Mouse (Mus musculus) C2C12 (cell line): ENCODE data around the gene Ltb. TPM values are rescaled to one million over a fixed set of nuclear protein-coding genes. Genes with fewer than 3 reads are reported as not detected.

Experiments used
- H3K27me3 ChIP-seq: one replicate; pipeline ENCODE4 v1.6.1; 2011; ENCODE audit not compliant: control insufficient read depth, insufficient read depth, insufficient read length
- H3K36me3 ChIP-seq: one replicate; pipeline ENCODE4 v1.6.1; 2011; ENCODE audit not compliant: control insufficient read depth, insufficient read depth
- H3K4me3 ChIP-seq: one replicate; pipeline ENCODE4 v1.5.1; 2011; ENCODE audit warnings: mild to moderate bottlenecking, control low read depth; ENCODE audit not compliant: poor library complexity, insufficient read depth, severe bottlenecking
- H3K79me2 ChIP-seq: one replicate; pipeline ENCODE4 v1.6.1; 2011; ENCODE audit not compliant: control insufficient read depth, insufficient read depth
- H3K79me3 ChIP-seq: one replicate; pipeline ENCODE4 v1.6.1; 2011; ENCODE audit warnings: low read depth, control low read depth
- H3ac ChIP-seq: one replicate; pipeline ENCODE3; 2011; ENCODE audit warnings: low read depth; ENCODE audit not compliant: control insufficient read depth, insufficient read length
- CEBPB ChIP-seq: IDR thresholded peaks from one replicate; pipeline ENCODE4 v1.6.1; 2011; ENCODE audit warnings: low read depth, mild to moderate bottlenecking, control low read depth, moderate library complexity
- CTCF ChIP-seq: IDR thresholded peaks from one replicate; pipeline ENCODE4 v1.5.1; 2011; ENCODE audit not compliant: control insufficient read depth, insufficient read depth, insufficient read length
- FOSL1 ChIP-seq: IDR thresholded peaks from one replicate; pipeline ENCODE4 v1.8.0; 2011; ENCODE audit warnings: mild to moderate bottlenecking, low read length; ENCODE audit not compliant: poor library complexity, insufficient read depth, severe bottlenecking
- MAX ChIP-seq: IDR thresholded peaks from one replicate; pipeline ENCODE4 v1.6.1; 2011; ENCODE audit warnings: mild to moderate bottlenecking, control low read depth
- MYOD1 ChIP-seq: IDR thresholded peaks from one replicate; pipeline ENCODE4 v1.6.1; 2011; ENCODE audit warnings: low read depth; ENCODE audit not compliant: control insufficient read depth, insufficient read length
- MYOG ChIP-seq: IDR thresholded peaks from one replicate; pipeline ENCODE4 v1.6.1; 2011; ENCODE audit not compliant: control insufficient read depth, insufficient read length; ENCODE audit errors: extremely low read depth
- USF1 ChIP-seq: IDR thresholded peaks from one replicate; pipeline ENCODE4 v1.6.1; 2011; ENCODE audit warnings: low read depth, mild to moderate bottlenecking, control low read depth, moderate library complexity
- polyA plus RNA-seq: library from polyadenylated mRNA; unstranded; fragments of >200 nt; fragmentation: generic; extraction: Trizol; gene quantifications from one replicate; pipeline ENCODE4 v1.2.1, GENCODE M21; 2012; ENCODE audit warnings: missing spikeins

Gene Ltb
- polyA plus RNA-seq, 1 experiment = not detected

- no peak within 1 kb of the TSS for H3K4me3 ChIP-seq
- peaks cover 2% of the 10 kb centered on the region for H3K79me3 ChIP-seq
- no peaks in the 10 kb centered on the region for H3K27me3 ChIP-seq
- no peak within 1 kb of the TSS for H3ac ChIP-seq
- H3K79me2 ChIP-seq = peaks cover 6% of the 10 kb centered on the region
- TF ChIP-seq MYOD1 = no peak
- TF ChIP-seq MAX = no peak
- TF ChIP-seq MYOG = no peak
- TF ChIP-seq CTCF = no peak
- TF ChIP-seq CEBPB = no peak
- TF ChIP-seq FOSL1 = no peak
- TF ChIP-seq USF1 = no peak
- peaks cover 20% of the 10 kb centered on the region for H3K36me3 ChIP-seq
Measured at GRCm38 (mm10) chr17:35220156-35220952, 26.1 kb downstream of the Ltb start, which contains the start of gene Gm16181. Gene Gm16181, plus strand, starts transcription at chr17:35220834.

DNA sequence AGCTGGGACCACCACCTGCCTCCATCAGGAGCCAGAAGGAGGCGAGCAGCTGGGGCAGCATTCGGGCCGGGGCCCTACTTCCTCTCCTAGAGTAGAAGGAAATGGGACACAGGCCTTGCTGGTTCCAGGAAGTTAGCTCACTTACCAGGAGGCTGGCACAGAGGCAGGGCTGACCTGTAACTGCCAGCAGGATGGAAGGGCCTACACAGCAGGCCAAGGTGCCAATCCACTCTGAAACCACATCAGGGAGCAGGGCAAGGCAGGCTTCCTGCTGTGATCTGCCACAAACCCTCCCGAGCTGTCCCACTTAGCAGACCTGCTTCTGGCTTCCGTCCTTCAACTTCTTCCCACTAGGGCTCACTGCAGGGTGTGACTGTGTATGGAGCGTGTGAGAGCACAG, 28.1 kb downstream of the Ltb start:
- Histone ChIP-seq H3ac (no peak overlapping the region), H3K4me3 (no peak overlapping the region), H3K36me3 (peaks cover 20% of the 10 kb centered on the region), H3K79me3 (peaks cover 2% of the 10 kb centered on the region), H3K79me2 (peaks cover 20% of the 10 kb centered on the region), H3K27me3 (no peaks in the 10 kb centered on the region)
- no peak for TF ChIP-seq FOSL1
- no peak for TF ChIP-seq MYOG
- no peak for TF ChIP-seq USF1
- TF ChIP-seq CEBPB = no peak
- no peak for TF ChIP-seq MAX
- TF ChIP-seq CTCF = no peak
- no peak for TF ChIP-seq MYOD1

DNA sequence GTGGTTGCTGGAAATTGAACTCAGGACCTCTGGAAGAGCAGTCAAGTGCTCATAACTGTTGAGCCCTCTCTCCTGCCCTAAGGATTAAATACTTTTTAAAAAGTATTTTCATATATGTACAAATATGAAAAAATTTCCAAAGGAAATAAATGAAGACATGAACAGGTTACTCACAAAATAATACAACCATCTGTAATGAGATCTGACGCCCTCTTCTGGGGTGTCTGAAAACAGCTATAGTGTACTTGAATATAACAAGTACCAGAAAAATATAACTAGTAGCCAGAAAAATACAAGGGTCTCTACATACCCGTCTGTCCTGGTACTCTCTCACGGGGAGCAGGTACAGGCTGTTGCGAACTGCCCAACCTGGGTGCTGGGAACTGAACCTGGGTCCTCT, 30.4 kb downstream of the Ltb start:
- Histone ChIP-seq H3ac (no peak overlapping the region), H3K79me3 (peaks cover 2% of the 10 kb centered on the region), H3K4me3 (no peak overlapping the region), H3K27me3 (no peaks in the 10 kb centered on the region), H3K36me3 (peaks cover 23% of the 10 kb centered on the region), H3K79me2 (peaks cover 29% of the 10 kb centered on the region)
- no peak for TF ChIP-seq MYOG
- TF ChIP-seq FOSL1 = no peak
- TF ChIP-seq CTCF = no peak
- TF ChIP-seq CEBPB = no peak
- no peak for TF ChIP-seq MYOD1
- TF ChIP-seq MAX = no peak
- TF ChIP-seq USF1 = no peak

GRCm38 (mm10) chr17:35225456-35225855, 31.2 kb downstream of the Ltb start:
- peaks cover 37% of the 10 kb centered on the region for H3K79me2 ChIP-seq
- peaks cover 2% of the 10 kb centered on the region for H3K79me3 ChIP-seq
- H3ac ChIP-seq = no peak overlapping the region
- no peak overlapping the region for H3K4me3 ChIP-seq
- H3K27me3 ChIP-seq = no peaks in the 10 kb centered on the region
- H3K36me3 ChIP-seq = peaks cover 29% of the 10 kb centered on the region
- TF ChIP-seq USF1 = no peak

DNA sequence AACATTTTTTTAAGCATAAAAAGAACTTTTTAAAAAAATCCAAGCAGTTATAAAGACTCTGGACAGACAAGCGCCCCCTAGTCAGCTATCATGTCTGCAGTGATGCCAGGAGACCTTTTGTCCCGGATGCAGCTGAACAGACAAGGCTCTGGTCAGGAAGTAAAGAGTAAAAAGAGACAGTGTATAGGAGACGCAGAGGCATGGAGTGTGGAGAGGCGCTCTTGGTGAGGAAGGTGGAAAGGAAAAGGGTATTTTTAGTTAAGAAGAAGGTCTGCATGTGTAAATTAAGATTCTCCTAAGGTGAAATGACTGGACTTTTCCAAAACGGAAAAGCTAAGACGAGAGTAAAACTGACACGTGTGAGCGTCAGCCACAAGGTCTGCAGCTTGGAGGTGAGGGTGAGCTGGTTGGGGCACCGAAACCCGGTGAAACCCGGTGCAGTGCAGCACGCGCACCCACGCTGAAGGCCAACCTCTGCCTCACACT, 32.4 kb downstream of the Ltb start:
- Histone ChIP-seq H3K79me2 (peaks cover 48% of the 10 kb centered on the region), H3K79me3 (peaks cover 10% of the 10 kb centered on the region), H3ac (no peak overlapping the region), H3K36me3 (peaks cover 35% of the 10 kb centered on the region), H3K4me3 (no peak overlapping the region), H3K27me3 (no peaks in the 10 kb centered on the region)
- no peak for TF ChIP-seq FOSL1
- TF ChIP-seq MYOG = no peak
- TF ChIP-seq MAX = no peak
- TF ChIP-seq MYOD1 = no peak
- TF ChIP-seq CEBPB = no peak
- TF ChIP-seq USF1 = no peak
- no peak for TF ChIP-seq CTCF

GRCm38 (mm10) chr17:35231022-35231421, 36.8 kb downstream of the Ltb start:
- Histone ChIP-seq H3K36me3 (peaks cover 40% of the 10 kb centered on the region), H3K27me3 (no peaks in the 10 kb centered on the region), H3K4me3 (no peak overlapping the region), H3K79me3 (peaks cover 23% of the 10 kb centered on the region), H3ac (no peak overlapping the region), H3K79me2 (peaks cover 75% of the 10 kb centered on the region)
- TF ChIP-seq MAX (no peak), MYOD1 (no peak), USF1 (no peak), CTCF (no peak), MYOG (no peak), CEBPB (no peak), FOSL1 (no peak)
